Comparison of ENCODE assay signal across 29 mouse cellular contexts in genomic region chr11:90612118-90612517, GRCm38 (mm10). TPM values are rescaled to one million over a fixed set of nuclear protein-coding genes. Genes with fewer than 3 reads are reported as not detected.
DNase-seq lines count a peak whose midpoint lies in the region; ATAC-seq lines count a peak whose summit lies in the region.
"Had no signal": no experiment of that assay in that cellular context is flagged by ENCODE, and none has a peak within 500 bp of the region (broad histone marks: within the 10 kb centered on the region; RNA-seq: fewer than 3 reads in every experiment).

No protein-coding gene starts in this region.

- no peak overlapping the region for H3K9ac ChIP-seq in limb, embryonic 12.5 days (replicated peaks)
- H3K9ac ChIP-seq in embryonic facial prominence, embryonic 13.5 days, result no peak overlapping the region
- H3K9ac ChIP-seq: forebrain, embryonic 12.5 days; forebrain, embryonic 15.5 days; heart, embryonic 13.5 days; hindbrain, embryonic 14.5 days had no signal

- DNase-seq in embryo, embryonic 10.5 days (ENCODE audit: low spot score), result peak; percentile 17
- no peak for DNase-seq in embryo, embryonic 9.5 days (ENCODE audit: extremely low spot score)
- DNase-seq in limb, embryonic 10.5 days (ENCODE audit: low spot score), result no peak
- DNase-seq in forelimb bud, embryonic 11.5 days (ENCODE audit: low read depth, low spot score), result peak; percentile 25
- no peak for DNase-seq in thymus, postnatal 25 days
- no peak for DNase-seq in lung, postnatal 25 days (ENCODE audit: low spot score)
- DNase-seq: adrenal gland, adult 2 months; adrenal gland, postnatal 14 days; cerebellum, adult 11 months; cerebellum, adult 2 months; cerebellum, adult 9-11 months; cerebellum, postnatal 36 days; gastrocnemius, postnatal 10 days; gastrocnemius, postnatal 36 days; heart, adult 2 months; heart, postnatal 14 days; heart, postnatal 4 days had no signal

- H3K4me1 ChIP-seq in limb, embryonic 12.5 days (replicated peaks), result no peaks in the 10 kb centered on the region
- H3K4me1 ChIP-seq in limb, embryonic 10.5 days, result no peaks in the 10 kb centered on the region
- no peaks in the 10 kb centered on the region for H3K4me1 ChIP-seq in embryonic facial prominence, embryonic 13.5 days
- H3K4me1 ChIP-seq: forebrain, embryonic 12.5 days; forebrain, embryonic 15.5 days had no signal

- H3K9me3 ChIP-seq in limb, embryonic 12.5 days, result no peaks in the 10 kb centered on the region
- H3K9me3 ChIP-seq in limb, embryonic 10.5 days (replicated peaks), result no peaks in the 10 kb centered on the region
- H3K9me3 ChIP-seq in embryonic facial prominence, embryonic 13.5 days, result no peaks in the 10 kb centered on the region
- H3K9me3 ChIP-seq: forebrain, embryonic 12.5 days; forebrain, embryonic 15.5 days; heart, embryonic 10.5 days; heart, embryonic 13.5 days had no signal

- peak overlapping the region; percentile 4; the same call in 1 of the 2 replicates for H3K27ac ChIP-seq in limb, embryonic 12.5 days
- no peak overlapping the region for H3K27ac ChIP-seq in limb, embryonic 10.5 days
- peak overlapping the region; percentile 39; the same call in 1 of the 2 replicates for H3K27ac ChIP-seq in embryonic facial prominence, embryonic 13.5 days
- H3K27ac ChIP-seq: forebrain, embryonic 12.5 days; forebrain, embryonic 15.5 days; heart, adult 2 months; heart, embryonic 10.5 days; heart, embryonic 13.5 days; hindbrain, embryonic 14.5 days; hindbrain, postnatal 0 days had no signal

- H3K27me3 ChIP-seq in limb, embryonic 12.5 days, result no peaks in the 10 kb centered on the region
- H3K27me3 ChIP-seq in limb, embryonic 10.5 days (ENCODE audit: low read depth, poor library complexity, severe bottlenecking), result no peaks in the 10 kb centered on the region
- H3K27me3 ChIP-seq in embryonic facial prominence, embryonic 13.5 days, result no peaks in the 10 kb centered on the region
- H3K27me3 ChIP-seq: forebrain, embryonic 12.5 days; forebrain, embryonic 15.5 days; heart, embryonic 13.5 days; Patski had no signal

- H3K4me2 ChIP-seq in limb, embryonic 12.5 days, result no peak overlapping the region
- no peak overlapping the region for H3K4me2 ChIP-seq in embryonic facial prominence, embryonic 13.5 days
- H3K4me2 ChIP-seq: forebrain, embryonic 12.5 days; forebrain, embryonic 15.5 days; heart, embryonic 13.5 days; hindbrain, embryonic 14.5 days had no signal

- peaks cover 44% of the 10 kb centered on the region for H3K36me3 ChIP-seq in limb, embryonic 12.5 days
- peaks cover 66% of the 10 kb centered on the region for H3K36me3 ChIP-seq in limb, embryonic 10.5 days
- H3K36me3 ChIP-seq in embryonic facial prominence, embryonic 13.5 days, result peaks cover 17% of the 10 kb centered on the region

- ATAC-seq in limb, embryonic 12.5 days (ENCODE audit: insufficient number of reproducible peaks, insufficient read depth, low FRiP score, low TSS enrichment, low read depth), result peak; percentile 59; the same call in 1 of the 2 replicates
- no peak for ATAC-seq in embryonic facial prominence, embryonic 13.5 days (ENCODE audit: insufficient number of reproducible peaks, insufficient read depth, low FRiP score, low TSS enrichment, low read depth)
- ATAC-seq: forebrain, embryonic 15.5 days; hindbrain, postnatal 0 days; inflammation-experienced regulatory T-cells, adult 6 months; intestine, embryonic 16.5 days; Patski had no signal

- H3K4me3 ChIP-seq in limb, embryonic 12.5 days (replicated peaks), result no peak overlapping the region
- no peak overlapping the region for H3K4me3 ChIP-seq in limb, embryonic 10.5 days
- no peak overlapping the region for H3K4me3 ChIP-seq in embryonic facial prominence, embryonic 13.5 days
- H3K4me3 ChIP-seq: erythroblast, embryonic 14.5 days; forebrain, embryonic 12.5 days; forebrain, embryonic 15.5 days; heart, adult 2 months; heart, embryonic 10.5 days; heart, embryonic 13.5 days had no signal

RNA-seq across cellular contexts. Expression of gene Stxbp4, which starts 25.8 kb away (rescaled TPM):
- polyA plus RNA-seq in limb, embryonic 12.5 days (2016; fragmentation: Nextera tagmentation; extraction: Ambion mirVana), result 39.1 and 43.5 TPM in 2 replicates
- 33.0 and 37.4 TPM in 2 replicates for polyA plus RNA-seq in limb, embryonic 10.5 days (2016; fragmentation: Nextera tagmentation; extraction: Ambion mirVana)
- polyA plus RNA-seq in embryonic facial prominence, embryonic 13.5 days (2015; fragmentation: Nextera tagmentation; extraction: Ambion mirVana), result 39.4 and 42.8 TPM in 2 replicates

RNA-seq across cellular contexts. Expression of gene Cox11, which starts 25.9 kb away (rescaled TPM):
- 43.1 and 45.9 TPM in 2 replicates for polyA plus RNA-seq in limb, embryonic 12.5 days (2016; fragmentation: Nextera tagmentation; extraction: Ambion mirVana)
- polyA plus RNA-seq in limb, embryonic 10.5 days (2016; fragmentation: Nextera tagmentation; extraction: Ambion mirVana), result 33.3 and 41.7 TPM in 2 replicates
- 42.2 and 42.8 TPM in 2 replicates for polyA plus RNA-seq in embryonic facial prominence, embryonic 13.5 days (2015; fragmentation: Nextera tagmentation; extraction: Ambion mirVana)

Comparison
In these comparisons a context has a peak if more than half of its experiments do, and no peak if none do; other contexts are left out.
1. DNase-seq: peak in embryo, embryonic 10.5 days (single experiment) and forelimb bud, embryonic 11.5 days (single experiment); none in embryo, embryonic 9.5 days (single experiment), limb, embryonic 10.5 days (single experiment), thymus, postnatal 25 days (single experiment) and lung, postnatal 25 days (single experiment).